Mouse (Mus musculus): ENCODE results near the gene Tmem198.

The Tmem198 gene

DNA sequence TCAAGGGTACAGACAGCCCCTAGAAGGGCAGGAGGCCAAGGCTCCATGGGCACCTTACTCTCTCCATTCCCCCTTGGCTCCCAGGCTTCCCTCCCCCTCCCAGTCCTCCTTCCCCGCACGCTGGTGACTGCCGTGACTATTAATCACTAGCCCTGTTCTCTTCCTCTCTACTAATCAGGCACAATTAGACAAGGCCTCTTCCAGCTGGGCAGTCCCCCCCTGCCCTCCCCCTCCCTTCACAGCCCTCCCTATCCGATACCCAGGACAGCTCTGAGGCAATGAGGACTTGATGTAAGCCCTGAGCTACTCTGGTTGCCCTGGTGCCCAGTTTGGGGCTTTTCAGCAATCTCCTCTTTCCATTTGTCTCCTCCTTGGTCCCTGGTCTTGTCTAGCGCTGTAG is 23.4 kb upstream of the Tmem198 start:
- DNase-seq (ENCODE audit: low spot score), result no peak

DNA sequence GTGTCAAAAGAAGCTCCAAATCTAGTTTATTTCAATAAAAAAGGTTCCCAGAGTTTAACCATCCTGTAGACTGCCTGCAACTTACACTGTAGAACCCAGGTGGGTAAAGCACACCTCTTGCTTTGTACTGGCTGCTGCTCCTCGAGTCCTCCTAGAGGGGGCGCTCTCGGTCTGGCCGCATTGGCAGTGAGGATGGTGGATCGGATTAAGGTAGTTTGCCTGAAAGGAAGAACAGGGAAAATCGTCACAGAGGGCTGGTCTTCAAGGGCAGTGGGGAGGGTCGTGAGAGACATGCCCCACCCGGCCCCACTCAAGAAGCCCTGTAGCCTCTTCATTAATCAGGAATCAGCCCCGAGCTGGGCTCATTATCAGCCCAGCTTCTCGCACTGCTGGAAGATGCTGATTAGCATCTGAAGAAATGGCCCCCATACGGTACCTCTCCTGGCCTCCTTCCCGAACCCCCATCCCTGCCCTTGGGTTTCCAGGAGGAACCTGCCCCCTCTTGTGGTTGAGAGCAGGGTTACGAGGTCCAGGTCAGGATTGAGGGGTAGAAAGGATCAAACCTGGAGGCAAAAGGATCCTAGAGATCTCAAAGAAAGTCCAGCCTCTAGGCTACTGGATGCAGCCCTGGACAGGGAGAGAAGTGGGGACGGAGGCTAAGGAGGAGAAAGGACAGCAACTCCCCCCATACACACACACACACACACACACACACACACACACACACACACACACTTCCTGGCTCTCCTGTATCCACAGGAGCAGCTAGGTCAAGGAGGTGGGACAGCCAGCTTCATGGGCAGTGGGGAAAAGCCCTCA is 22.4 kb upstream of the Tmem198 start:
- DNase-seq (ENCODE audit: low spot score), result peak; percentile 67

GRCm38 (mm10) chr1:75457710-75458024 is 21.7 kb upstream of the Tmem198 start:
- DNase-seq (ENCODE audit: low spot score), result no peak

GRCm38 (mm10) chr1:75458025-75458788 is 21.1 kb upstream of the Tmem198 start:
- peak; percentile 64 for DNase-seq (ENCODE audit: low spot score)

DNA sequence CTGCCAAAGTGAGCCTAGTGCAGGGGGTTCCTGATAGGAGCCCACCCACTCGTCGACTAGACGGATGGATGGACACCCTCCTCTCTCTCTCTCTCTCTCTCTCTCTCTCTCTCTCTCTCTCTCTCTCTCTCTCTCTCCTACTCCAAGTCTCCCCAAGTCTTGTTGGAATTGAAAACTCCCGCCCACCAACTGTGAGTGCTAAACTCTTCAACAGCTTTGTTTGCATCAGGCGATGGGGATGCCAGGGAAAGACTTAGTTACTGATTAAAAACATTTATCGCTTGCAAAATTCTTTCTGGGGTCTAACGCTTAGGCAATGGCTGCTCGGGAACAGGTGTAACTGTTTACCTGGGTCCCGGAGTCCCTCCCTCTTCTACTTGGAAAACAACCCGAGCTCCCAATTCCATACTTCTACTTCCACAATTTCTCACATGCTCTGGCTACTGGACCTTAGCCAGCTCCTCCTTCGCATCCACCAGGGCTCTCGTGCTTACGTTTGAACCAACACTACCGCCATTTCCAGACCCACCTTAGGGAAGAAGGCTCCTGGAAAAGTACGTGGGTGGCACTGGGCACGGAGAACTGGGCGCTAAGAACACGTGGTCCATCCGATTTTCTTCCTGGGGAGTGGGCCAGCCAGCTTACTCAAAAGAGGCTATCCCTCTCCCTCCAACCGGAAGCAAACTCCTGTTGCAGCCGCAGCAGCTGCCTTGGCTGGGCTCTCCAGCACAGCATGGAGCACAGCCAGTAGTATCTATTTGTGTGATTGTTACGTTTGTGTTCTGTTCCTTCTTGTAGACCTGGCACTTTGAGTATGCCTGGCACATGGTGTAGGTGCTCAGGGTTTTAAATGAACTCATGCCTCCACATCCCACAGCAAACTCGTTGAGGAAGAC is 20.3 kb upstream of the Tmem198 start:
- DNase-seq (ENCODE audit: low spot score), result peak; percentile 60

DNA sequence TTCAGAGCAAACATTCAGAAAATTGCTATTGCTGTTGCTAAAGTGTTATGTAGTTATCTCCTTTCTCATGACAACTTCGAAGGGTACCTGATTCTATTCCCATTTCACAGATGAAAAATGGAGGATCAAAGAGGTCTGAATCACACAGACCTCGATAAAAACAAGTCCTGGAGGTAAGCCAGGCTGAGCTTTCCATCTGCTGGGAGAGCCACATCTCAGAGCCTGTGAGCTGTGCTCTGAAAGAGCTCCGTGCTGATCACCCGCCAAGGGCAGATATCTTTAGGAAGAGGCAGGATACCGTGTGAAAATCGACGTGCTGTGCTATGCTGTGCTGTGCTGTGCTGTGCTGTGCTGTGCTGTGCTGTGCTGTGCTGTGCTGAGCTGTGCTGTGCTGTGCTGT is 19.0 kb upstream of the Tmem198 start:
- no peak for DNase-seq (ENCODE audit: low spot score)

GRCm38 (mm10) chr1:75462636-75463035 is 16.7 kb upstream of the Tmem198 start:
- DNase-seq (ENCODE audit: low spot score), result no peak

GRCm38 (mm10) chr1:75463652-75464204 is 15.6 kb upstream of the Tmem198 start:
- no peak for DNase-seq (ENCODE audit: low spot score)

DNA sequence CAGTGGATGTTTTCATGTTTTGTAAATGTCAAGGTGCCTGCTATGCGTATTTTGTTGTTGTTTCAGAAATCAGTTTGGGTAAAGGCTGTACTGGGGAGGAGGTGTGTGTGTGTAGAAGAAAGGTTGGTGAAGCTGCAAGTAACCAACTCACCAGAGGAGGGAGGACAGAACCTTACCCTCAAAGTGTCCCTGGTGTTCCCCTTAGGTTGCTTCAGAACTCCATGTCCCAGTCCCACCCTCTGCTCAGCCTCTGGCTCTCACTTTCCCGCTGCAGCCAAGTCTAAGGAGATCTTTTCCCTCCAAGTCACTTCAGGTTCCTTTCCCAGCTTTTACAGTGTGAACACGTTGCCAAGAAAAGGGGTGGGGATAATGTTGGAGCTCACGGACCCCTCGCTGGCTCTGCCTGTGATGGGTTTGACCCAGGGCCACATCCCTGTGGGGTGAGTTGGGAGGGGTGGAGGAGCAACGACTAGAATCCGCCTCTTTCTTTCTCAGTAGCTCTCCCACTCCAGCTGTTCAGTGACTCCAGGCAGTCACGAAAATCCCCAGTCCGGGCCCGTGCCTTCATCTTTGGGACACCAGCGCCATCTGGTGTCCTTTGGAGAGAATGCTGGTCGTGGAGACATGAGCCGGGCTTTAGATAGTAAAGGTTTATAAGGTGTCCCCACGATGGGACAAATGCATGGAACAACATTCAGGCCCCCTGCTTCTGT is 12.0 kb upstream of the Tmem198 start:
- DNase-seq (ENCODE audit: low spot score), result peak; percentile 86

GRCm38 (mm10) chr1:75469287-75469825 is 10.0 kb upstream of the Tmem198 start:
- peak; percentile 64 for DNase-seq (ENCODE audit: low spot score)

DNA sequence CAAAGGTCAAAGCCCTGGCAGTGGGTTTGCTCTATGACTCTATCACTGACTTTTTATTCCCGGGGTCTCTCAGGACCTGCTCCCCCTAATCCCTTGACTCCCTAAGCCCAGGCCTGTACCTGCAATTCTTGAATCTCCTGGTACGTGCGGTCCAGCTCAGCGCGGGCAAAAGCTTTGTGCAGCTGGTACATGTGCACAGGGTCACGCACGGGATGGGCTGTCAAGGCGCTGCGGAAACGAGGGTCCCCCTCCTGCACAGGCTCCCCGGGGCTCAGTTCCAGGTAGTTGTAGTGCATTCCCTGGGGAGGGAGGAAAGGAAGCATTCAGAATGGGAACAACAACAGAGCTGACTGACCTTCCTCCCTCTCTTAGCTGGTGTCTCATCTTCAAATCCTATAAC is 2.9 kb upstream of the Tmem198 start:
- no peak for DNase-seq (ENCODE audit: low spot score)

GRCm38 (mm10) chr1:75477264-75477965 is 1.9 kb upstream of the Tmem198 start:
- DNase-seq (ENCODE audit: low spot score), result peak; percentile 90

DNA sequence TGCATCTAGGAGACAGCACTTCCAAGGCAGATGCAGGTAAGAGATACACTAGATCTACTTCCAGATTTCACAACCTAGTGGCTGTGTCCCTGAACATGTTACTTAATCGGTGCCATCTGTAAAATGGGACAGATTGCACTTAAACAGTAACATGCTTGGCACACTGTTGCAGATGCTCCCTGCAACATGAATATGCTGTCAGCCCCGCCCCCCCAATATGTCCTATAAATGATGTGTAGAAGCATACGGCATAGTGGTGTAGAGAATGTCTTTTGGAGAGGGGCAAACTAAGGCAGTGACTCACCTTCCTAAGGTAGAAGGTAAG is 1.4 kb upstream of the Tmem198 start:
- no peak for DNase-seq (ENCODE audit: low spot score)

- no peak for DNase-seq (ENCODE audit: low spot score)
These were observed 835 bp upstream of the Tmem198 start for GRCm38 (mm10) chr1:75478497-75478896.

DNA sequence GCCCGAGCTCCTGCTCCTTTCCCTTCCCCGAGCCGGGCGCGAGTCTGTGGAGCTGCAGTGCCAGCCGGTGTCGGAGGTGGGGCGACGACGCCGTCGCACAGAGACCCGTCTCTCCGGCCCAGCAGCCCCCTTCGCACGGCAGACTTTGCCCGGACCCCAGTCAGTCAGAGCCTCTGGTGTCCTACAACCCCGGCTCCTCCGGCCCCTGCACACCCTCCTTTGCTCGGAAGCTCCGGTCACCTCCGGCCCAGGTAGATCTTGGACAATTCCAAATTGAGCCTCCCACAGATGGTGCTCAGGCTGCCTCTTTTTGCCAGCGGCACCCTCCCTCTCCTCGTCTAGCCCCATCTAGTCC is 280 bp downstream of the Tmem198 start:
- DNase-seq (ENCODE audit: low spot score), result no peak

DNA sequence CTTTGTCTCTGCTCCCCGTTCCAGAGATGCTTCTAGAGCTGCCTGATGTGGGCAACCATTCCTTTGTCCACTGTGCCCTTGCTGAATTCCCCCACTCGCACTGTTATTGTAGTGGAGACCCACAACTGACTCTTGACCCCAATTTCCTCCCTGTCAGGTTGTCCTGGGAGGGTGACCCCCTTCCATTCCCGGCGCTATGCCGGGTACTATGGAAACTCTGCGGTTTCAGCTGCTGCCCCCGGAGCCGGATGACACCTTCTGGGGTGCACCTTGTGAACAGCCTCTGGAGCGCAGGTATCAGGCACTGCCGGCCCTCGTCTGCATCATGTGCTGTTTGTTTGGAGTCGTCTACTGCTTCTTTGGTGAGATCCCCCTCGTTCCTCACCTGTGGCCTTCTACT is 704 bp downstream of the Tmem198 start:
- no peak for DNase-seq (ENCODE audit: low spot score)

DNA sequence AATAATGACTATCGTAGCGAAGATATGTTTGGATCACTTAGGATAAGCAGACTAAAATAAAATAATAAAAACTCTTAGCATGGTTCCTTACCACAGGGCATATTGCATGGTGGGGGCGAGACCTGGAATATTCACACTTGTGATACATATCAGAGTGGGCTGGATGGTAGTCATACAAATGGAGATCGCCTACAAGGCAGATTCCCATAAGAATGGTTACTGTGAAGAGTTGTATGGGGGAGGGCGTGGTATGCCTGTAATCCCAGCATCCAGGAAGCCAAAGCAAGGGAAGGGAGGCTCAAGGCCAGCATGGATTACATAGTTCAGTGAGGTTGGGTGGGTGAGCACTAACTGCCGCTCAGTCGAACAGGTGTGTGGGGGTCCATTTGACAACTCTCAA is 1.4 kb downstream of the Tmem198 start:
- no peak for DNase-seq (ENCODE audit: low spot score)

GRCm38 (mm10) chr1:75486561-75486960 is 7.2 kb downstream of the Tmem198 start:
- no peak for DNase-seq (ENCODE audit: low spot score)

DNA sequence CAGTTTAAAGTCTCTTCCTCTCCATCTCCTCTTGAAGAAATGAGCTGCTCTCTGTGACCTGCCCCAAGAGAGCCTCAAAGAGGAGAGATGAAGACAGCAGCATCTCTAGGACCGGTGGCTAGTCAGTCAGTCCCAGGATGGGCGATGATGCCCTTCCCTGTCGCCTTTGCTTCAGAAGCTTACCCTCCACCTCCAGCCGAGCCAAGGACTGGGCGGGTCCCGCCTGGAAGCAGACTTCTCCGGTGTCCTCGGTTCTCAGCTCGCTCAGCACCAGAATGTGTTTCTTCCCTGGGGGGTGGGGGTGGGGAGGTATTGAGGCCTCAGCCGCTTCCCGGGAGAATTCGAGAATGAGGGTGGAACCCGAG is 7.7 kb downstream of the Tmem198 start:
- no peak for DNase-seq (ENCODE audit: low spot score)

DNA sequence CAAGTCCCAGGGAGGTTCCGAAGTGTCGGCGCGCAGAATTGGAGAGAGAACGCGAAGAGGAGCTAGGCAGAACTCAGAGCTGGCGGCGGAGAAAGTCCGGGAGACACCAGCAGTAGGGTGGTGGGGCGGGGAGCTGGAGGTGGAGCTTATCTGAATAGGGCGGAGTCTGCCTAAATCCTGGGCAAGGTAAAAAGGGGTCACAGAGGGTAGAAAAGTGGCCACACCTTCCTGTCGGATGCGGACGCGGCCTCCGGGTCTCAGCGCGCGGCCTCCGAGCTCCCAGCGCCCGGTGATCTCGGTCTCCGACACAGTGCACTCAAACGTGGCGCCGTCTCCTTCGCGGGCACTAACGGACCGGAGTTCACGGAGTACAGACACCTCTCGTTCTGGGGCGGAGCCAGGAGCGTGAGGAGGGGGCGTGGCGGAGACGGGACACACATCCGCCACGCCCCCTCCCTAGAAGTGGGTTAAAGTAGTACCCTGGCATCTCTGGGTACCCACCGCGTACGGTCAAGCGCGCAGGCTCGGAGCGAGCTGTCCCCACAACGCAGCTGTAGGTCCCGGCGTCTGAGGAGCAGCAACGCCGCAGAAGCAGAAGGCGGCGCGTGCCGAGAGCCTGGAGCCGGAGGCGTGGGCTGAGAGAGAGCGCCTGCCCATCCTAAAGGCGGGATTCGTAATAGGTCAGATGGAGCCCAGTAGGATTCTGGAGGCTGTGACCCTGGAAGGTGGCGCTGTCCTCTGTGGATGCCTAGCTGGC is 8.3 kb downstream of the Tmem198 start:
- peak; percentile 90 for DNase-seq (ENCODE audit: low spot score)

All from testis, postnatal 10 days (tissue).